Mouse (Mus musculus): ENCODE data around the gene Rybp. TPM values are rescaled to one million over a fixed set of nuclear protein-coding genes. Genes with fewer than 3 reads are reported as not detected.

The Rybp gene
- polyA plus RNA-seq, 1 experiment from 2014 or later, result 17.9 TPM

GRCm38 (mm10) chr6:100285985-100286572 is 1.2 kb downstream of the Rybp start:
- no peak for ATAC-seq (ENCODE audit: low FRiP score, low read depth)
- WGBS, result 1% methylated on average over 18 of the region's 18 CpGs
- H3K36me3 ChIP-seq, result no peaks in the 10 kb centered on the region

GRCm38 (mm10) chr6:100278841-100279240 is 8.4 kb downstream of the Rybp start:
- Histone ChIP-seq H3K9ac (no peak overlapping the region), H3K4me3 (no peak overlapping the region), H3K36me3 (no peaks in the 10 kb centered on the region), H3K4me2 (no peak overlapping the region), H3K4me1 (replicated peaks) (peaks cover 21% of the 10 kb centered on the region), H3K27me3 (no peaks in the 10 kb centered on the region), H3K27ac (replicated peaks) (no peak overlapping the region), H3K9me3 (no peaks in the 10 kb centered on the region)
- no peak for ATAC-seq (ENCODE audit: low FRiP score, low read depth)
- 94% methylated on average over 1 of the region's 1 CpGs for WGBS

More at GRCm38 (mm10) chr6:100285985-100286572, 1.2 kb downstream of the Rybp start:
- Histone ChIP-seq H3K27ac (replicated peaks) (peak overlapping the region; percentile 95), H3K27me3 (peaks cover 19% of the 10 kb centered on the region), H3K9me3 (no peaks in the 10 kb centered on the region), H3K4me3 (peak overlapping the region; percentile 63), H3K9ac (peak overlapping the region; percentile 76), H3K4me1 (replicated peaks) (peaks cover 43% of the 10 kb centered on the region), H3K4me2 (peak overlapping the region; percentile 76)

- H3K4me1 ChIP-seq (replicated peaks), result peaks cover 16% of the 10 kb centered on the region; the same call in 1 of the 2 replicates
- H3K36me3 ChIP-seq, result no peaks in the 10 kb centered on the region
- H3K4me2 ChIP-seq, result no peak overlapping the region
- ATAC-seq (ENCODE audit: low FRiP score, low read depth), result no peak
- no peaks in the 10 kb centered on the region for H3K9me3 ChIP-seq
- no peak overlapping the region for H3K9ac ChIP-seq
- H3K27ac ChIP-seq (replicated peaks), result no peak overlapping the region
- H3K4me3 ChIP-seq, result no peak overlapping the region
- no peaks in the 10 kb centered on the region for H3K27me3 ChIP-seq
- WGBS, result 90% methylated on average over 3 of the region's 3 CpGs
Measured at GRCm38 (mm10) chr6:100276344-100276743, 10.9 kb downstream of the Rybp start.

DNA sequence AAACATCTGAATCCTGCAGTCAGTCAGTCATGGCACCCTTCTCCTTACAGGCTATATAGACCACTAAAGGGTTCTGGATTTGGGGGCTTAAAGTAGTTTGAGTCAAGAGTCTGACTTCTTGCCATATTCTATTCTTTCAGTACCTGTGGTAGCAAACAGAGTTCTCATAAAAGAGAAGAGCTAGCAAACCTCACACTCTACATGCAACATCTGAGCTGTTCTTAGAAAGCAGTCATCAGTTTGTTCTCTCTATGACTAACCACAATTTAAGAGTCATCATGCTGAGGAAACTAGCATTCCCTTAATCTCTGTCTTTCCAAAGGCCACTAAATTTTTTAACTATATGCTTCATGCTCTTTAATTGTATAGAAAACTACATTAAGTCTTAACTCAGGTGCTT is 11.6 kb downstream of the Rybp start:
- Histone ChIP-seq H3K27me3 (no peaks in the 10 kb centered on the region), H3K4me1 (replicated peaks) (peaks cover 11% of the 10 kb centered on the region; the same call in 1 of the 2 replicates), H3K4me3 (no peak overlapping the region), H3K4me2 (no peak overlapping the region), H3K36me3 (no peaks in the 10 kb centered on the region), H3K27ac (replicated peaks) (no peak overlapping the region), H3K9ac (no peak overlapping the region), H3K9me3 (no peaks in the 10 kb centered on the region)
- ATAC-seq (ENCODE audit: low FRiP score, low read depth), result no peak

DNA sequence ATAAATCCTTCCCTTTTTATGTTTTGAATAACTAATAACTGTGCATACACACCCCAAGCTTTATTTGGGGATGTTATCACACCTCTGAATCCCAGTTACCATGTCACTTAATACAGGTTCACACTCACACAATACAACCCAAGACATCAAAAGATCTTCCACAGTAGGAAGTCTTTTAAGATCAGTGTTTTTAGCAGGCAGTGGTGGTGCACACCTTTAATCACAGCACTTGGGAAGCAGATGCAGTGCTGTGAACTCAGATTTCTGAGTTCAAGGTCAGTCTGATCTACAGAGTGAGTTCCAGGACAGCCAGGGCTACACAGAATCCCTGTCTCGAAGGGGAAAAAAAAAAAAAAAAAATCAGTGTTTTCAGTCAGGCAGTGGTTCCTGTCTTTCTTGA is 13.7 kb downstream of the Rybp start:
- no peaks in the 10 kb centered on the region for H3K27me3 ChIP-seq
- H3K4me3 ChIP-seq, result no peak overlapping the region
- ATAC-seq (ENCODE audit: low FRiP score, low read depth), result no peak
- H3K9me3 ChIP-seq, result no peaks in the 10 kb centered on the region
- H3K27ac ChIP-seq (replicated peaks), result no peak overlapping the region
- no peak overlapping the region for H3K4me2 ChIP-seq
- 72% methylated on average over 1 of the region's 1 CpGs for WGBS
- no peak overlapping the region for H3K9ac ChIP-seq
- H3K4me1 ChIP-seq (replicated peaks), result peaks cover 11% of the 10 kb centered on the region; the same call in 1 of the 2 replicates
- H3K36me3 ChIP-seq, result no peaks in the 10 kb centered on the region

DNA sequence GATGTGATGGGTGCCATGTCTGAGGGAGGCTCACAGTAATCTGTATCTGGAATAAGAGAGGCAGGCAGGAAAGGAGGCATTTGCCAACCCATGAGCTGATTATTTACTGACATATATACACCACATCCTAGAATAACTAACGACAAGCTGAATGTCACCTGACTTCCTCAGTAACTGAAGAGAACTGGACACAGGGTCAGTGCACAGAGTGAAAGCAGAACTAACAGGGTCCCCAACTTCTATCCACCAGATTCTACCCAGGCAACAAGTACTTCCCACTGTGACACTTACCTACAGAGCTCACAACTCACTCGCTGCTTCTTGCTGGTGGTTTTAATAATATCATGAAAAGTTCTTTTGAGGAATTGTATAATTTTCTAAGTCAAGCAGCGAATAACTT is 15.3 kb downstream of the Rybp start:
- no peak for ATAC-seq (ENCODE audit: low FRiP score, low read depth)
- H3K4me2 ChIP-seq, result no peak overlapping the region
- peaks cover 7% of the 10 kb centered on the region; the same call in 1 of the 2 replicates for H3K4me1 ChIP-seq (replicated peaks)
- no peaks in the 10 kb centered on the region for H3K27me3 ChIP-seq
- H3K27ac ChIP-seq (replicated peaks), result no peak overlapping the region
- H3K4me3 ChIP-seq, result no peak overlapping the region
- H3K9me3 ChIP-seq, result no peaks in the 10 kb centered on the region
- H3K9ac ChIP-seq, result no peak overlapping the region
- H3K36me3 ChIP-seq, result no peaks in the 10 kb centered on the region
- WGBS, result 89% methylated on average over 3 of the region's 3 CpGs

DNA sequence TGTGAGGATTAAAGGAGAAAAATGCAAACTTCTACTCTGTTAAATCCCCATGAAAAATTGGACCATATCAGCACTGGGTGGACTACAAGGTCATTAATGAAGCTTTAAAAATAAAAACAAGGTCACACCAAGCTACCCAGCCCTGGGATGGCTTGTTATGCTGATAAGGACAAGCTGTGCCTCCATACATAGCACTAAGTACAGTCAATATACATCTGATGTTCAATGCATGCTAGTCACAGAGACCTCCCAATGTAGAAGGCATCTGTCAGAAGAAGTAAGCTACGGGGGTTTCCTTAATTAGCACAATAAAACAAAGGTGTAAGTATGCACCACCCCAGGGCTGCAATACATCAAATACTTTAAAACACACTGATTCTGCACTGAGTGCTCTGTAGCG is 16.5 kb downstream of the Rybp start:
- no peak overlapping the region for H3K4me3 ChIP-seq

DNA sequence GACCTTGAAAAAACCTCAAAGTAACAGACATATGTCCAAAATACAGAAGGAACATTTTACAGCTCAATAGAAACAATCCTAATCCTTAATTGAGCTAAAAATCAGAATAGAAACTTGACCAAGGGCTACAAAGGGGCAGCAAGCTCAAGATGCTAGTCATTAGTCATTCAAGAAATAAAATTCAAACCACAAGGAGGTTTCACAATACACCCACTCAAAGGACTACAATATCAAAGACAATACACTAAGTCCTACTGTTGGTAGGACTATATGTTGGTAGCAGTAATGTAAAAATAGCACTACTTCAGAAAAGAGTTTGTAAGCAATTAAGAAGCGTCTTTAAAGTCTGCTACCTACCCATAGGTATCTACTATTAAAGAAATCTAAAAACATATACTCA is 27.7 kb downstream of the Rybp start:
- H3K4me2 ChIP-seq, result no peak overlapping the region
- no peaks in the 10 kb centered on the region for H3K9me3 ChIP-seq
- H3K4me3 ChIP-seq, result no peak overlapping the region
- H3K27me3 ChIP-seq, result no peaks in the 10 kb centered on the region
- no peak for ATAC-seq (ENCODE audit: low FRiP score, low read depth)
- no peaks in the 10 kb centered on the region for H3K36me3 ChIP-seq
- peaks cover 11% of the 10 kb centered on the region; the same call in 1 of the 2 replicates for H3K4me1 ChIP-seq (replicated peaks)
- no peak overlapping the region for H3K9ac ChIP-seq
- WGBS, result 100% methylated on average over 1 of the region's 1 CpGs
- H3K27ac ChIP-seq (replicated peaks), result no peak overlapping the region

More for the DNA sequence above, 16.5 kb downstream of the Rybp start:
- WGBS, result 77% methylated on average over 2 of the region's 2 CpGs
- Histone ChIP-seq H3K36me3 (no peaks in the 10 kb centered on the region), H3K9me3 (no peaks in the 10 kb centered on the region), H3K4me2 (no peak overlapping the region), H3K4me1 (replicated peaks) (0 out of 2 replicates have a peak, but pooled peaks cover 4% of the 10 kb centered on the region), H3K27ac (replicated peaks) (no peak overlapping the region), H3K27me3 (no peaks in the 10 kb centered on the region), H3K9ac (no peak overlapping the region)
- no peak for ATAC-seq (ENCODE audit: low FRiP score, low read depth)

DNA sequence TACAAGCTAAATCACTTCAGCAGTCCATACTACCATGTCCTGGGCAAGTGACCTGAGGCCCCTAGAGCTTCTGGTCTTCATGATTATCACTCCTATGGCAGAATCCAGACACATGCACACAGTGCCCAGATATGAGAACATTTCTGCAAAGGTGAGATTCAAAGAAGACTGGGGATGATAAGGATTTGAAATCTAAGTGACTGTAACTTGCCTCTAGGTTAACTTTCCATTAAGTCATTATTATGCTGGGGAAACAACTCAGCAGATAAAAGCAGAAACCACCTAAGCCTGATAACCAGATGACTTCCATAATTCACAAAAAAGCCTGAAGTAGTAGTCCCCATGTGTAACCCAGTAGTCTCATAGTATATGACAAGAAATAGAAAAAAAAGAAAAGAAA is 29.0 kb downstream of the Rybp start:
- Histone ChIP-seq H3K9ac (no peak overlapping the region), H3K36me3 (no peaks in the 10 kb centered on the region), H3K4me3 (no peak overlapping the region), H3K4me1 (replicated peaks) (peaks cover 19% of the 10 kb centered on the region; the same call in 1 of the 2 replicates), H3K27me3 (no peaks in the 10 kb centered on the region), H3K9me3 (no peaks in the 10 kb centered on the region), H3K27ac (replicated peaks) (no peak overlapping the region), H3K4me2 (no peak overlapping the region)
- no peak for ATAC-seq (ENCODE audit: low FRiP score, low read depth)

DNA sequence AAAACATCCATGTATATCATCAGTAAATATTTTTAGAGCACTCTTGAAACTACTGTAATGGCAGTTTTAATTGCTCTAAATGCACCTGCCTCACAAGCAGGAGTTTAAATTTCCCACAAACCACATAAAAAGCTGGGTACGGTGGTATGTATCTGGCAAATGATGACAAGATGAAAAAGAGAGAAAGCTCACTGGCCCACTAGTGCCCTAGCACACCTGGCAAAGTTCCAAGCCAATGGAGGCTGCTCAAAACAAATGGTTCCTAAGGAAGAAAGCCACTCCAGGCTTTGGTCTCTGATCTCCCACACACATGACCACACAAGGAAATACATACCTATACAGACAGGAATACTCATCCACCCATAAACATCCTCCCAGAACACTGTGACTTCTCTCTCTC is 31.9 kb downstream of the Rybp start:
- no peaks in the 10 kb centered on the region for H3K27me3 ChIP-seq
- H3K4me3 ChIP-seq, result no peak overlapping the region
- no peak overlapping the region for H3K9ac ChIP-seq
- H3K4me2 ChIP-seq, result no peak overlapping the region
- no peak for ATAC-seq (ENCODE audit: low FRiP score, low read depth)
- WGBS, result 37% methylated on average over 1 of the region's 1 CpGs
- H3K27ac ChIP-seq (replicated peaks), result no peak overlapping the region
- no peaks in the 10 kb centered on the region for H3K36me3 ChIP-seq
- no peaks in the 10 kb centered on the region for H3K9me3 ChIP-seq
- H3K4me1 ChIP-seq (replicated peaks), result peaks cover 19% of the 10 kb centered on the region; the same call in 1 of the 2 replicates

DNA sequence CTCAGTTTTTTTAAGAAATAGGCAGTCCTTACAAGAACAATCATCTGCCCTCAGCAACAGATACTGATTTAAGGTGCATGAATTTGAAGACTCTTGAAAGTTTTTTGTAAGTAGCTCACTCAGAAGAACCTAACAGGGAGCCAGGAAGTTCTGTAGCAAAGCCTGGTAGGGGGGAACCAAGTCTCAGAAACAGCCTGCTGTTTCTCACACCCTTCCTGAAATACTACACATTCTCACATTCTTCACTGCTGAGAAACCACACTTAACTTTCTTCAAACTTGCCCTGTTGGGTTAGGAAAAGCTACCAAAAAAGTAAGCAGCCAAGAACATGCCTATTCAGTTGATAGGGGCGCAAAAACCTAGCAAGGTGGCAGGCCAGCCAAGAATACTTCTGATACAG is 32.6 kb downstream of the Rybp start:
- H3K9ac ChIP-seq, result no peak overlapping the region
- H3K4me3 ChIP-seq, result no peak overlapping the region
- no peak overlapping the region for H3K27ac ChIP-seq (replicated peaks)
- WGBS, result 87% methylated on average over 1 of the region's 1 CpGs
- H3K9me3 ChIP-seq, result no peaks in the 10 kb centered on the region
- H3K36me3 ChIP-seq, result no peaks in the 10 kb centered on the region
- H3K4me2 ChIP-seq, result no peak overlapping the region
- no peak for ATAC-seq (ENCODE audit: low FRiP score, low read depth)
- peaks cover 19% of the 10 kb centered on the region; the same call in 1 of the 2 replicates for H3K4me1 ChIP-seq (replicated peaks)
- no peaks in the 10 kb centered on the region for H3K27me3 ChIP-seq

GRCm38 (mm10) chr6:100244474-100244873 is 42.8 kb downstream of the Rybp start:
- H3K36me3 ChIP-seq, result no peaks in the 10 kb centered on the region
- 71% methylated on average over 3 of the region's 3 CpGs for WGBS
- H3K9ac ChIP-seq, result no peak overlapping the region
- no peak overlapping the region for H3K27ac ChIP-seq (replicated peaks)
- H3K4me2 ChIP-seq, result no peak overlapping the region
- H3K4me1 ChIP-seq (replicated peaks), result 0 out of 2 replicates have a peak, but pooled peaks cover 4% of the 10 kb centered on the region
- no peak overlapping the region for H3K4me3 ChIP-seq
- H3K9me3 ChIP-seq, result no peaks in the 10 kb centered on the region
- H3K27me3 ChIP-seq, result no peaks in the 10 kb centered on the region
- no peak for ATAC-seq (ENCODE audit: low FRiP score, low read depth)

DNA sequence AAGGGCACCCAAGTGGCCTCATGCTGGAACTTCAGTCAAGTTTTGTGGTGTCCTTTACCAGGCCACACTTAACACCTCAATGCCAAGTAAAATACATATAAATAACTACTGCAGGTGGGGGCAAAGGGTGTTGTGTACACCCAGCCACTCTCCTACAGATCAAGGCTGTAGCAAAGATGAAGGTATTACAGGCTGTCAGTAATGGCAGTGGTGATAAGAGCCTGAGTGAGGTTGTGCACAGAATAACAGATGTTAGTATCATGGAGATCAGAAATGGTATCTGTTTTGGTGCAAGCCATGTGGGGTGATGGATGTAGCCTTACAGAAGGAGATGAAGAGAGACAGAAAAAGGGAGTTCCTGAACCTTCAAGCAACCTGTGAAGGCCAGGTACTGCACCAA is 52.2 kb downstream of the Rybp start:
- no peaks in the 10 kb centered on the region for H3K27me3 ChIP-seq
- ATAC-seq (ENCODE audit: low FRiP score, low read depth), result no peak
- H3K4me3 ChIP-seq, result no peak overlapping the region
- H3K4me1 ChIP-seq (replicated peaks), result peaks cover 13% of the 10 kb centered on the region
- no peaks in the 10 kb centered on the region for H3K36me3 ChIP-seq
- H3K9ac ChIP-seq, result no peak overlapping the region
- H3K4me2 ChIP-seq, result no peak overlapping the region
- no peaks in the 10 kb centered on the region for H3K9me3 ChIP-seq
- no peak overlapping the region for H3K27ac ChIP-seq (replicated peaks)

All from hindbrain, embryonic 15.5 days (tissue).